Mouse (Mus musculus) midbrain, embryonic 14.5 days (tissue): ENCODE results near the gene Gnptg. TPM values are rescaled to one million over a fixed set of nuclear protein-coding genes. Genes with fewer than 3 reads are reported as not detected.
"Not testable (repeated sequence)": the region's sequence is repeated elsewhere in the genome, so short reads cannot be mapped to it uniquely, and the experiment has no call there.

ENCODE experiments used
- ATAC-seq: fragments of 200-750 bp; cut with Nextera tagmentation; 2 replicates; pipeline ENCODE4 v1.8.0; 2017; ENCODE audit warnings: moderate number of reproducible peaks, moderate library complexity; ENCODE audit not compliant: low FRiP score, low TSS enrichment
- DNase-seq: peaks from one replicate; pipeline ENCODE4 v3.0.0-alpha.2; 2015
- H3K27ac ChIP-seq: fragments of 300-500 bp; sonication (generic); replicated peaks from 2 replicates; pipeline ENCODE4 v1.5.1; 2014; ENCODE audit warnings: mild to moderate bottlenecking, low read depth, low read length, moderate library complexity
- H3K27me3 ChIP-seq: fragments of 300-500 bp; sonication (generic); 2 replicates; pipeline ENCODE4 v1.6.1; 2014; ENCODE audit warnings: low read length, control low read depth, mixed read lengths; ENCODE audit not compliant: control insufficient read depth, insufficient read depth
- H3K36me3 ChIP-seq: fragments of 300-500 bp; sonication (generic); 2 replicates; pipeline ENCODE4 v1.6.1; 2014; ENCODE audit warnings: low read length, control low read depth; ENCODE audit not compliant: control insufficient read depth, insufficient read depth
- H3K4me1 ChIP-seq: fragments of 300-500 bp; sonication (generic); 2 replicates; pipeline ENCODE4 v1.6.1; 2014; ENCODE audit warnings: mild to moderate bottlenecking, antibody characterized with exemption, low read length, control low read depth; ENCODE audit not compliant: control insufficient read depth, insufficient read depth
- H3K4me2 ChIP-seq: fragments of 300-500 bp; sonication (generic); 2 replicates; pipeline ENCODE4 v1.6.1; 2014; ENCODE audit warnings: mild to moderate bottlenecking, low read length, moderate library complexity
- H3K4me3 ChIP-seq: fragments of 300-500 bp; sonication (generic); replicated peaks from 2 replicates; pipeline ENCODE4 v1.5.1; 2014; ENCODE audit warnings: low read depth, low read length
- H3K9ac ChIP-seq: fragments of 300-500 bp; sonication (generic); replicated peaks from 2 replicates; pipeline ENCODE4 v1.6.1; 2014; ENCODE audit warnings: mild to moderate bottlenecking, low read length, moderate library complexity
- H3K9me3 ChIP-seq: fragments of 300-500 bp; sonication (generic); 2 replicates; pipeline ENCODE4 v1.6.1; 2016; ENCODE audit warnings: low read length, control low read depth, mixed read lengths; ENCODE audit not compliant: control insufficient read depth
- WGBS: fragments of 180-500 bp; shearing (Covaris S2); extraction: QIAGEN DNeasy Blood & Tissue Kit; methylation state at CpG from one replicate; pipeline ENCODE4 v1.1.7; 2014; 5-methylcytosine and 5-hydroxymethylcytosine counted together
- polyA plus RNA-seq: library from polyadenylated mRNA; unstranded; fragments of >200 nt; fragmentation: Nextera tagmentation; extraction: Ambion mirVana; gene quantifications from 2 replicates; pipeline ENCODE4 v1.2.1, GENCODE M21; 2014

Gnptg gene
- polyA plus RNA-seq, 1 experiment from 2014 or later, result 79.0 TPM

DNA sequence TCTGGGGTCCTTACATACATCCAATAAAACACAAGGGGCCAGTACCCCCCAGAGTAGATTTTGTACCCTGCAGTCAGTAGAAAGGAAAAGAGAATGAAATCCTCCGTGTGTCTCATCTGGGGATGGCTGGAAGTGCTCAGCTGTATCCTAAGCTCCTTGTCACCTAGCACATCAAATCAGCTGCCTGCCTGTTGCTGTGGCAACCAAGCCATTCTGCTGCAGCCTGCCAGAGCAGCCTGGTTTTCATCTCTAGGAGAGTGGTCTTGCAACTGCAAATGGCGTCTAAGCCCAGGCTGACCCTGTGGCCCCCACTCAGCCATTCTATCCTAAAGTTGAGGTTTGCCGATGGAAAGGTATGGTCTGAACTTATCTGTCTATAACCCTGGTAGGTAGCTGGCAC is 12.7 kb upstream of the Gnptg start:
- H3K27me3 ChIP-seq, result peaks cover 10% of the 10 kb centered on the region; the same call in 1 of the 2 replicates
- H3K36me3 ChIP-seq, result no peaks in the 10 kb centered on the region
- H3K9ac ChIP-seq, result peak overlapping the region; percentile 21; the same call in 1 of the 2 replicates
- no peaks in the 10 kb centered on the region for H3K9me3 ChIP-seq
- no peak for ATAC-seq
- H3K4me1 ChIP-seq, result peaks cover 45% of the 10 kb centered on the region
- no peak overlapping the region for H3K4me3 ChIP-seq
- peak overlapping the region; percentile 47 for H3K4me2 ChIP-seq
- WGBS, result 8% methylated on average over 3 of the region's 3 CpGs
- peak; percentile 84 for DNase-seq
- H3K27ac ChIP-seq, result peak overlapping the region; percentile 88

DNA sequence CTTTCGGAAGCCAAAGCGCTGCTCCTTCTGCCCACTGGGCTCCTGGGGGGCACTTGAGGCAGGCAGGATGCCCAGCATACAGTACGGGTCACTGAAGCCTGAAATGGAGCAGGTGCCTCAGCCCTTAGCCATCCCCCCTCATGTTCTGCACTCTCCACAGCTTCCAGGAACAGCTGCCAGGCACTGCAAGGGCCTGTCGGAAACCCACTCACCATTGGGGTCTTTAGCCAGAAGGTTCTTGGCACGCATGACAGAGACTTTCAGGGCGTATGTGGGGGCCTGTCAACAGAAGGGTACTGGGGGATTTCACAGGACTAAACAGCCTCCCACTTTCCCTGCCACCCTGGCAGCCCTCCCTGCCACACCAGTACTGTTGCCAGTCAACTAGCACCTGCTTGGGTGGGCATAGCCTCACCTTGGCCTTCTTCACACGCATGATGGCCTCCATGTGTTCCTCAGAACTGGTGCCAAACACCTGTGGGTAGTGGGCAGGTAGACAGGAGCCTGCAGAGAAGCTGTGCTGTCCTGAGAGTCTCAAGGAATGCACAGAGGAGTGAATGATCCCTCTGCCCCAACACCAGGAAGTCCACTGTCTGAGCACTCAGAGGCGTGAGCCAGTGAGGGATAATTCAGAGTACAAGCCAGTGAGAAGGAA is 10.4 kb upstream of the Gnptg start:
- Histone ChIP-seq H3K9ac (no peak overlapping the region), H3K4me1 (peaks cover 34% of the 10 kb centered on the region), H3K27ac (no peak overlapping the region), H3K27me3 (no peaks in the 10 kb centered on the region), H3K36me3 (peaks cover 7% of the 10 kb centered on the region), H3K9me3 (no peaks in the 10 kb centered on the region), H3K4me3 (no peak overlapping the region), H3K4me2 (no peak overlapping the region)
- 75% methylated on average over 8 of the region's 8 CpGs for WGBS
- ATAC-seq (no peak), DNase-seq (no peak)

DNA sequence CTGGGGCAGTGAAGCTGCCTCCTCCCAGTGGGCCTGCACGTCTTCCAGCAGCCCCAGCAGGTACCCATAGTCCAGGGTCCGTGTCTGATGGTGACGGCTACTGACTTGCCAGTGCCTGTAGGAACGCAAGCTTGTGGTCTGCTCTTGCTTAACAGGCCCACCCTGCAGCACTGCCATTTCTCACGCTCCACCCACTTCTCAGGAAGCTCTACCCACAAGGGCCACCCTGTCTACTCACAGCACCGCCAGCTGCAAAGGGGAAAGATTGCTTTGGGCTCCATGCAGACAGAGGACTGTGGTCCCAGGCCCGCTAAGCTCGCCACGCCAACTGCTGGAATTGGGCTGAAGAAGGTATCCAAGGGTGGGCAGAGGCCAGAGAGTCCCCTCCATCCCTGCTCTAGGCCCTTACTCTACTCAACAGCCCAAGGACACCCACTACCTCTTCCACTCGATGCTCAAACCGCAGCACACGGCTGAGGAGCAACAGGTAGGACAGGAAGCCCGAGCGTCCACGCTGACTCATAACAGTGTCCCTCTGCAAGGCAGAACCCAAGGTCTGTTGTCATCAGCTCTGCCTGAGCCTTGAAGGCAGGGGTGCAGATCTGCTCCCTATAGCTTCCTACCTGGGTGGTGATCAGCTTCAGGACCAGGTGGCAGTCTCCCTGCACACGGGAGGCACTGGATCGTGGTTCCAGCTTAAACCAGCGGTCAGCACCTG is 8.3 kb upstream of the Gnptg start:
- DNase-seq, result no peak
- ATAC-seq, result no peak
- peaks cover 15% of the 10 kb centered on the region for H3K4me1 ChIP-seq

DNA sequence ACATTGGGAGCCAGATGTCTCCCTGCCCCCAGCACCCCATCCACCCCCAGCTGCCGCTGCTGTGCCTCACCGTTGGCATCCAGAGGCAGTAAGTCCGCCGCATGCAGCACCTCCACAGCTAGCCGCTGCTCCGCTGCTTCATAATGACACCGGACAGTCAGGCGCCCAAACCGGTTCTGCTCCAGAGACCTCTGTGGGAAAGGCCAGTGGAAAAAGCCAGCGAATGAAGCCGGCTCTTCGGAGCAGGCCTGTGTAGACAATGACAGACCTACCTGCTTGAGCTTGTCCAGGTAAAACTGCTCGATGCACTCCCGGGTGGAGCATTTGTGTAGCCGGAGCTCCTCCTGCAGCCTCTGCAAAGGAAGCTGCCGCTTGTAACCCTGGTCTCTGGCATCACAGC is 4.3 kb upstream of the Gnptg start:
- DNase-seq, result no peak
- Histone ChIP-seq H3K27ac (no peak overlapping the region), H3K4me2 (no peak overlapping the region), H3K9ac (no peak overlapping the region), H3K27me3 (no peaks in the 10 kb centered on the region), H3K36me3 (peaks cover 40% of the 10 kb centered on the region), H3K4me1 (peaks cover 9% of the 10 kb centered on the region), H3K4me3 (no peak overlapping the region), H3K9me3 (no peaks in the 10 kb centered on the region)
- no peak for ATAC-seq
- WGBS, result 88% methylated on average over 16 of the region's 16 CpGs

More for the DNA sequence above, 8.3 kb upstream of the Gnptg start:
- Histone ChIP-seq H3K4me3 (no peak overlapping the region), H3K27ac (no peak overlapping the region), H3K4me2 (no peak overlapping the region), H3K36me3 (peaks cover 28% of the 10 kb centered on the region), H3K9ac (no peak overlapping the region), H3K9me3 (no peaks in the 10 kb centered on the region), H3K27me3 (no peaks in the 10 kb centered on the region)
- WGBS, result 87% methylated on average over 18 of the region's 18 CpGs

DNA sequence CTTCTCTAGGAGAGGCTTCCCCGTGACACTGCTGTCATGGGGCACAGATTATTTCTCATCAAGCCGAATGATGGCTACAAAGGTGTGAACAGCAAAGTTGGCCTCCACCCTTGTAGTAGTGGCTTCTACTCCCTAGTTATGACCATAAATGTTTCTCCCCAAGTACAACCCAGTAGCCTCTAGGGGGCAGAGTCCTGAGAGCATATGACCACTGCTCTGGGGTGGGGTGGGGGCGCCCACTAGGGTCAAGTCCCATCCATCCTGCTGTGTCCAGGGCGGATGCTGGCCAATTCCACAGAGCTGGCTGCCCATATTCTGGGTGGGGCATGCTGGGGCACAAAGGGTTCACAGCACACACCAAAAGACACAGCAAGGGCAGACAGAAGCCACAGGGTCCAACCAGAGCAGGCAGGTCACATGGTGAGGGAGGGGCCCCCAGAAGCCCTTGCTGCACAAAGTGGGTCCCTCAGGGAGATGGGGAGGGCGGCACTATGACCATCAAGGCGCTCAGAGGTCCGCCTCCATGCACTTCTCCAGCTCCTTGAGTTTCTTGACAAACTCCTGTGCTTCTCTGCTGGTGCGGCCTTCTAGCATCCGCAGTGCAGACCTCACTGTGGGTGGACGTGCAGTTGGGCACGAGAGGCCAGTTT is 3.3 kb upstream of the Gnptg start:
- Histone ChIP-seq H3K4me2 (no peak overlapping the region), H3K9me3 (no peaks in the 10 kb centered on the region), H3K9ac (no peak overlapping the region), H3K36me3 (peaks cover 40% of the 10 kb centered on the region), H3K27ac (no peak overlapping the region), H3K4me1 (peaks cover 13% of the 10 kb centered on the region), H3K4me3 (no peak overlapping the region), H3K27me3 (no peaks in the 10 kb centered on the region)
- no peak for ATAC-seq
- DNase-seq, result no peak
- 91% methylated on average over 11 of the region's 11 CpGs for WGBS

DNA sequence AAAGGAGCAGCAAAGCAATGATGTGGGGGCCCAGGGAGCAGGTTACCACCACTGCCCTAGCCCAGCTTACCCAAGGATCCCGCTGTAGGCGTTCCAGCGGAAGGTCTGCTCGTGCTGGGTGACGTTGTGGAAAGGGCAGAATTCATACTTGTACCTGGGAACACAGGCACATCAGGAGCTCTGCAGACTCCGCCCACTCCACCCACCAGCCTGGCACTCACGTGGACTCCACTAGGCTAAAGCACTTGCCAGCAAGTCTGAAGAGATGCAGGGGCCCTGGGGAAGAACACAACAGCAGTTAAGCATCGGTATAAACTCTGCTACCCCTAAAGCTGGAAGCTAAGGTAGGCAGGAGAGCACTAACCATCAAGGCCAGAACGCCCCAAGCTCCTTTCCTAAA is 4.3 kb downstream of the Gnptg start:
- no peak for ATAC-seq
- H3K4me1 ChIP-seq, result peaks cover 6% of the 10 kb centered on the region

DNA sequence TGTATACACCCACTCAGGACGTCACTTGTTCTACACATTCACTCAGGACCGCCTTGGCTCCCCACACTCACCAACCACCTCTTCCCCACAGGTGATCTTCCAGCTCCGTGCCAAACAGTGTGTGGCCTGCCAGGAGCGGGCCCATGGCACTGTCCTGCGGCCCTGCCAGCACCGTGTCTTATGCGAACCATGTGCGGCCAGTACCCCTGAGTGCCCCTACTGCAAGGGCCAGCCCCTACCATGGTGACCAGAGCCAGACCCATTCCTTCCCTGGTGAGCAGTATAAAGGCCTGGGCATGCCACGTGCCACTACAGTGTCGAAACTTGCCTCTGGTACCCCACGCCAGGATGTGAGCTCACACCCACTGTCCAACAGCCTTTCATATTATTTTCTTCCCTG is 8.3 kb downstream of the Gnptg start:
- not testable (repeated sequence) for H3K27me3 ChIP-seq, H3K4me1 ChIP-seq, H3K9ac ChIP-seq, DNase-seq, H3K4me3 ChIP-seq, H3K27ac ChIP-seq, H3K9me3 ChIP-seq, ATAC-seq, H3K4me2 ChIP-seq
- 93% methylated on average over 5 of the region's 11 CpGs for WGBS
- peaks cover 48% of the 10 kb centered on the region for H3K36me3 ChIP-seq

More for the DNA sequence above, 4.3 kb downstream of the Gnptg start:
- Histone ChIP-seq H3K27ac (no peak overlapping the region), H3K9me3 (no peaks in the 10 kb centered on the region), H3K4me2 (no peak overlapping the region), H3K36me3 (peaks cover 37% of the 10 kb centered on the region), H3K27me3 (no peaks in the 10 kb centered on the region), H3K4me3 (no peak overlapping the region), H3K9ac (no peak overlapping the region)
- no peak for DNase-seq
- 86% methylated on average over 9 of the region's 9 CpGs for WGBS

DNA sequence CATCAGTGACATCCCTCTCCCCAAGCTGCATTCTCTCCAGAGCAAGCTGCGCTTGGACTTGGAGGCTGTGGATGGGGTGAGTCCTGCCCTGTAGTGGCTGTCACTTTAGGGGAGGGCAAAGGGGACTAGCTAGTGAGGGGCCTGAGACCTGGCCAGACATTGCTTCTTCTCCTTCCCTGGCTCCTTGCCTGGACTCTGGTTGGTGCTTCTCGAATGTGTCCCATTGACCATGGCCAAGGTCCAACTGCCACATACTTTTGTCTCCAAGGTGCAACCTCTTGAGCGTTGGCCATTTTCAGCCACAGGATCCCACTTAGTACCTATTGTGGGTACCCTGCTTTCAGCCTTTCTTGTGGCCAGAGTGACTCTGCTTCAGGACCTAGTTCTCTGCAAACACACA is 9.2 kb downstream of the Gnptg start:
- Histone ChIP-seq H3K27ac (no peak overlapping the region), H3K9me3 (no peaks in the 10 kb centered on the region), H3K4me2 (no peak overlapping the region), H3K4me3 (no peak overlapping the region), H3K27me3 (no peaks in the 10 kb centered on the region), H3K4me1 (no peaks in the 10 kb centered on the region), H3K9ac (no peak overlapping the region), H3K36me3 (peaks cover 48% of the 10 kb centered on the region)
- no peak for ATAC-seq
- DNase-seq, result no peak
- WGBS, result 96% methylated on average over 3 of the region's 3 CpGs
